Mouse (Mus musculus) brain, embryonic 14.5 days (tissue): ENCODE measurements at regions not wholly inside any gene's neighbourhood (a gene's known extent, or its start where the extent isn't known, plus 50 kb on each side); places are given as distances from the start of the nearest gene placed in this dataset.

ENCODE experiments used
- CTCF ChIP-seq: fragments of 200-500 bp; IDR thresholded peaks from 2 replicates; pipeline ENCODE4 v1.5.1; 2012; ENCODE audit warnings: inconsistent platforms, mild to moderate bottlenecking, moderate library complexity, borderline replicate concordance; ENCODE audit not compliant: insufficient read depth, insufficient read length; ENCODE audit errors: extremely low read depth
- POLR2A ChIP-seq: fragments of 200-500 bp; IDR thresholded peaks from 2 replicates; pipeline ENCODE4 v1.6.1; 2012; ENCODE audit warnings: mild to moderate bottlenecking, inconsistent platforms, borderline replicate concordance; ENCODE audit not compliant: poor library complexity, insufficient read depth, insufficient read length, severe bottlenecking; ENCODE audit errors: extremely low read depth

- TF ChIP-seq CTCF (no peak), POLR2A (no peak)
Measured at GRCm38 (mm10) chr1:155040939-155041371, 58.5 kb downstream of the Ier5 start.
